Mouse (Mus musculus) testis, adult 2 months (tissue): ENCODE data around the gene Camkv.

Experiments
- CTCF ChIP-seq: fragments of 200-500 bp; IDR thresholded peaks from 2 replicates; pipeline ENCODE4 v1.5.1; 2012; ENCODE audit warnings: low read depth, mild to moderate bottlenecking, inconsistent platforms, low read length, moderate library complexity; ENCODE audit not compliant: control insufficient read depth, insufficient read depth, insufficient replicate concordance
- POLR2A ChIP-seq: fragments of 200-500 bp; IDR thresholded peaks from 2 replicates; pipeline ENCODE4 v1.6.1; 2012; ENCODE audit warnings: low read depth, mild to moderate bottlenecking, inconsistent platforms, low read length, moderate library complexity; ENCODE audit not compliant: control insufficient read depth

DNA sequence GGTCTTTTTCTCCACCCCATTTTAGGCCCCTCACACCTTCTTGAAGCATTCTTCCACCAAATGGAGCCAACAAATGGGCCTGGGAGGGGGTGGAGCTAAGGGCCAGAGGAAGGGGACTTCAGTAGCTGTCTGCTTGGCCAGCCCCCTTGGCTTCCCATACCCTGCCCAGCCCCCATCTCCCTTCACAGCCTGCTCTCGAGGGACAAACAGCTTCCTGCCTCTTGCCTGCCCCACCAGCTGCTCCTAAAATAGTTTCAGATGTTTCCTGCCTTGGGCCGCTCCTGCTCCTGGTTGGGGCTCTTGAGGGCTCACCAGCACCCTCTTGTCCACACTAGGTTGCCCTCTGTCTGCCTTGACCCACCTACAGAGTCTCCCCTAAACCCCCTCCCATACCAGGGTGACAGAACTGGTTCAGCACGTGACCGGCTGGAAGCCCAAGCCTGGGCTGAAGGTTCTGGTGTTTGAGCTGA, 48.0 kb downstream of the Camkv start:
- TF ChIP-seq CTCF (no peak), POLR2A (no peak)
